Mouse (Mus musculus) MN1 (cell line): ENCODE measurements around the gene Il1rapl2.
"Not testable (repeated sequence)": the region's sequence is repeated elsewhere in the genome, so short reads cannot be mapped to it uniquely, and the experiment has no call there.

Source experiments
- DNase-seq: peaks from one replicate; pipeline ENCODE4 v3.0.0-alpha.2; 2016; ENCODE audit warnings: low spot score

Il1rapl2 gene

GRCm38 (mm10) chrX:138209480-138209879 is 639.1 kb downstream of the Il1rapl2 start, which contains the start of gene Tex13a:
Gene Tex13a (minus strand): TSS chrX:138209580.
- DNase-seq: no peak

DNA sequence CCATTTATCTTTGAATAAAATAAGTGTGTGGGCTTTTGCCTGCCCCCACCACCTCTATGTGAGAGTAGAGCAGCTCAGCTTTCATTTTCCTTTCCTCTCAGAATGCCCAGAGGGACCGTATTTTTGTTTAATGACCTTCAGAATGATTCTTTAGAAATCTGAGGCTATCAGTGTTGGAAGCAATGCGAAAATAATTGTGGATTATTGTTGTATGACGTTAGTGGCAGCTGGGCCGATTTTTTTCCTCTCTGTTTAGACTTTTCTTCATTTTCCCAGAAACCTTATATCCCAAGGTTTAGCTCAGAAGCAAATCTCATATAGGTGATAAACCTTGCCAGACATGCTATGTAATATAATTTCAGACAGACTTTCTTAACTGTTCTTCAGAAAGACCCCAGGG is 664.2 kb downstream of the Il1rapl2 start:
- no peak for DNase-seq

DNA sequence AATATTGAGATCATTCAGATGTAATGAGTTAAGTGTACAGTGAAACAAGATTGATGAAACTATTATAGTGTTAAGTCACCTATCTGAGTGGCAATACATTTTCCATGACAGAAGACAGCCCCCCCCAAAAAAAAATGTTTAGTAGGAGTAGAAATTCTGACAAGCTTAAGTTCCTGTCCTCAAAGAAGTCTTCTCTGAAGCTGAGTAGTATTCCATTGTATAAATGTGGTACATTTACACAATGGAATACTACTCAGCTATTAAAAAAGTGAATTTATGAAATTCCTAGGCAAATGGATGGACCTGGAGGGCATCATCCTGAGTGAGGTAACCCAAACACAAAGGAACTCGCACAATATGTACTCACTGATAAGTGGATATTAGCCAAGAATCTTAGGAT is 778.3 kb downstream of the Il1rapl2 start:
- not testable (repeated sequence) for DNase-seq

DNA sequence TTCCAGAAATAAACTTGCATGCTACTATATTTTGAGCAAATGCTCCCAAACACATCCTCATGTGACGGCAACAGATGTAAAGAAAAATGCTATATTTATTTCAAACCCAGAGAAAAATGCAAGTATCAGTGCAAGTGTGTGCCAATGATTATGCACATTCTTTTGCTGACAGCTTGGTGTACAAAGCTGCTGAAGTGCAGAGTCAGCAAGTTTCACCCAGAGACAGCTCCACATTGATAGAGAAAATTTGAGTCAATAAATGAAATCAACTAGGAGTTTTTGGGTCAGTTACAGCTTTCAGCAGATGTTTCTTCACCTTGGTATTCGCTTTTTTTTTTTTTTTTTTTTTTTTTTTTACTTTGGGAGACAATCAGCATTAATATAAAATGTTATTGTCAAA is 863.4 kb downstream of the Il1rapl2 start:
- DNase-seq: no peak

- no peak for DNase-seq
Observed at GRCm38 (mm10) chrX:138437939-138438338, 867.5 kb downstream of the Il1rapl2 start.

GRCm38 (mm10) chrX:138449856-138450255 is 879.4 kb downstream of the Il1rapl2 start:
- DNase-seq: no peak

DNA sequence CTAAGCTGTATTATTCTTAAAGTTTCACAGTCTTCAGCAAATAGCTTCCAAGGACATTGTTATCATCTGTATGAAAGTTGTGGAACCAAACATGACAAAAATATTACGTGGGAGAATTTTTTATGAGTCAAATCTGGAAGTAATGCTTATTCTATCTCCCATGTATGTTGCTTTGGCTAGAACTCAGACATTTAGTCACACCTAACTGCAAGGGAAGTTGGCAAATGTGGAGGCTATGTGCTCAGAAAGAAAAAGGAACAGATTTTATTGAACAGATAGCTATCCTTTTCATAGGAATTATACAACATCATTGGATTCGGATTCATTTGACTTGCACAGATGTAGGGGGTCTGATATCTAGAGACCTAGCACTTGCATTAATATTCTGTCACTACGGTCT is 908.1 kb downstream of the Il1rapl2 start:
- no peak for DNase-seq

- no peak for DNase-seq
Observed at GRCm38 (mm10) chrX:138500510-138500909, 930.1 kb downstream of the Il1rapl2 start.

DNA sequence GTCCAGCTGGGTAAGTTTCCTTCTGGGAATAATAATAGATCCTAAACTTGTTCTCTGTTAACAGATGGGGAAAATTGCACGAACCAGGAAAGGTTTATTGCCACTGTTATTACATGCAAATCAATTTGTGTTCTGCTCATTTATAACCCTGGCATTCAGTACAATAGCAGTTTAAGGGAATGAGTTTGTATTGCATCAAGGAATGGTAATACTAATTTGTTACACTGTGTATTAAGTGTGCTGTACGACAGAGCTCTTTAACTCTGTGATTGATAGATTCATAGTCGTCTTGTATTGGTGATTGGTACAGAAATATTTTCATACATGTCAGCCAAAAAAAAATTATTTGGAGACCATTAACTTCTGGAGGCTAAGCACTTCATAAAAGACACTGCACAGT is 934.6 kb downstream of the Il1rapl2 start:
- no peak for DNase-seq

DNA sequence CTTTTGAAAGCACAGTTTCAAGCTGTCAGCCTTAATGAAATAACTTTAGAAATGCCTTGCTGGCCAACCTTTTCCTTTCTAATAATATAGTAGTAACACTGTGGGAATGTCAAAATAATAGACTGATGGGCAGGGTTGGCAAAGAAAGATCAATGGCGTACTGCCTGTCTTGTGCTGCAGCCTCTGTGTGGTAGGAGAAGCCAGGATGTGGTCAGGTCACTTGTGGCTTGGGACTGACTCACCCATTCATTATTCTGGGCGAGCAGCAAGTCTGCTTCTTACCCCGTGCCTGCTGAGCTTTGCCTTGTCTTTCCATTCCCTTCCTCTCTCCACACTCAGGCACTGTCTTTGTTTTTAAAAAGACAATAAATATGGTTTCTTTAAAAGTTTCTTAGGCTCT is 1049.7 kb downstream of the Il1rapl2 start:
- no peak for DNase-seq

- no peak for DNase-seq
Observed at GRCm38 (mm10) chrX:138625311-138625710, 1054.9 kb downstream of the Il1rapl2 start.

DNA sequence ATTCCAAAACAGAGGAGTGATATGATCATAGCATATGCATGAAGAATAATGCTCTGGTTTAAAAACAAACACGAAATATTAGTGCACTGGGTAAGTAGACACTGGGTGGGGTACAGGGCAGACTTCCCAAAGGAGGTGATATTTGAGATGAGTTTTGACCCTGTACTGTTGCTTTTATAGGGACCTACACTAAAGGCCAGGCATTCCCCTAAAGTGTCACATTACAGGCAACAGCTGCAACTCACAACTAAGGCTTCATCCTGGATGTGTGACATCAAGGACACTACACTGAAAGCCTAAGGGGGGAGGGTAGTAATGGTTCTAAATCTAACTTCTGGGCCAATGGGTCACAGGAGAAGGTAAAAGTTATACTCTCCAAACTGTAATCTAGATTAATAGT is 1152.0 kb downstream of the Il1rapl2 start:
- DNase-seq: no peak

DNA sequence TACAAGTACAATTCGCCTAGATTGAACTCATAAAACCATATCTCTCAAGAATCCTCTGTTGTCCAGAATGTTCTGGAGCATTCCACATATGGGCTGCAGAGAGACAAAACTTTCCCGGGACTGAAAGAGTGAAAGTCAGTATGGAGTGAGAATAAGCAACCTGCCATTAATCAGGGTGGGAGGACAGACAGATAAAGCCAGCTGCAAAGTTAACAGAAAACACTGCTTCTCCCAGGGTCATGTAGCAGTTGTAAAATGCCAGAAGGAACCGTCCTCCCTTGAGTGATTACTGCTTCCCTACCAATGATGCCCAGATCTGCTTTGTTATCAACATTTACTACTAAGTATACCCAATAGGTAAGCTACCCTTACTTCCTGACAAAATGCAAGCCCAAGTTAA is 1230.5 kb downstream of the Il1rapl2 start:
- no peak for DNase-seq

- no peak for DNase-seq
Observed at GRCm38 (mm10) chrX:138831876-138832275, 1261.5 kb downstream of the Il1rapl2 start.

DNA sequence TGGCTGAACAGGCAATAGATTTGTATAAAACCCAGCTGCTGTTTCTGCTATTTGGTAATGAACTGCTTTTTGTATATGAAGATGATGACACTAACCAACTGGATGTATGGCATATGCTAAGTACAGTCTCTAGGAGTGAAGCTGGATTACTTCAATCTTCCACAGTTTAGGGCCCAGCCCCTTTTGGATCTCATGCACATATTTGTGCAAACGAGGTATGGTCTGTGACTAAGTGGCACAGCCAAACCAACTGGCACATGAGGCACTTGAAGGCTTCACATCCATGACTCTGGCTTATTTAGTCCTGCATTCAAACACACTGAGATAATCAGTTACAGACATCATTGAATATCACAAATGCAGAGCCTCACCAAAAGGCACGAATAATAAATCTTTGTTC is 1263.5 kb downstream of the Il1rapl2 start:
- no peak for DNase-seq

- no peak for DNase-seq
Observed at GRCm38 (mm10) chrX:138838381-138838780, 1268.0 kb downstream of the Il1rapl2 start.
